Mouse (Mus musculus) midbrain, embryonic 16.5 days (tissue): ENCODE measurements around the gene Rab13. TPM values are rescaled to one million over a fixed set of nuclear protein-coding genes. Genes with fewer than 3 reads are reported as not detected.

Experiments
- ATAC-seq: fragments of 200-750 bp; cut with Nextera tagmentation; 2 replicates; pipeline ENCODE4 v1.8.0; 2017; ENCODE audit warnings: moderate TSS enrichment
- H3K27ac ChIP-seq: fragments of 300-500 bp; sonication (generic); 2 replicates; pipeline ENCODE4 v1.5.1; 2014; ENCODE audit warnings: mild to moderate bottlenecking, low read length, mixed read lengths
- H3K27me3 ChIP-seq: fragments of 300-500 bp; sonication (generic); 2 replicates; pipeline ENCODE4 v1.6.1; 2014; ENCODE audit warnings: low read depth, low read length, mixed read lengths; ENCODE audit not compliant: control insufficient read depth, insufficient read depth
- H3K36me3 ChIP-seq: fragments of 300-500 bp; sonication (generic); 2 replicates; pipeline ENCODE4 v1.6.1; 2014; ENCODE audit warnings: mild to moderate bottlenecking, low read length, moderate library complexity, mixed read lengths; ENCODE audit not compliant: control insufficient read depth, insufficient read depth
- H3K4me1 ChIP-seq: fragments of 300-500 bp; sonication (generic); 2 replicates; pipeline ENCODE4 v1.6.1; 2014; ENCODE audit warnings: mild to moderate bottlenecking, low read length, mixed read lengths; ENCODE audit not compliant: control insufficient read depth, insufficient read depth
- H3K4me2 ChIP-seq: fragments of 300-500 bp; sonication (generic); 2 replicates; pipeline ENCODE4 v1.6.1; 2014; ENCODE audit warnings: mild to moderate bottlenecking, low read length, mixed read lengths
- H3K4me3 ChIP-seq: fragments of 300-500 bp; sonication (generic); 2 replicates; pipeline ENCODE4 v1.5.1; 2014; ENCODE audit warnings: low read depth, mild to moderate bottlenecking, low read length, moderate library complexity, mixed read lengths
- H3K9ac ChIP-seq: fragments of 300-500 bp; sonication (generic); 2 replicates; pipeline ENCODE4 v1.6.1; 2014; ENCODE audit warnings: low read depth, low read length, mixed read lengths
- H3K9me3 ChIP-seq: fragments of 300-500 bp; sonication (generic); replicated peaks from 2 replicates; pipeline ENCODE4 v1.6.1; 2014; ENCODE audit warnings: mild to moderate bottlenecking, low read length, mixed read lengths; ENCODE audit not compliant: control insufficient read depth, poor library complexity, severe bottlenecking
- WGBS: fragments of 180-500 bp; shearing (Covaris S2); extraction: QIAGEN DNeasy Blood & Tissue Kit; methylation state at CpG from one replicate; pipeline ENCODE4 v1.1.7; 2014; 5-methylcytosine and 5-hydroxymethylcytosine counted together
- polyA plus RNA-seq: library from polyadenylated mRNA; unstranded; fragments of >200 nt; fragmentation: Nextera tagmentation; extraction: Ambion mirVana; gene quantifications from 2 replicates; pipeline ENCODE4 v1.2.1, GENCODE M21; 2015

The Rab13 gene
- polyA plus RNA-seq, 1 experiment from 2014 or later, result 19.6 TPM

DNA sequence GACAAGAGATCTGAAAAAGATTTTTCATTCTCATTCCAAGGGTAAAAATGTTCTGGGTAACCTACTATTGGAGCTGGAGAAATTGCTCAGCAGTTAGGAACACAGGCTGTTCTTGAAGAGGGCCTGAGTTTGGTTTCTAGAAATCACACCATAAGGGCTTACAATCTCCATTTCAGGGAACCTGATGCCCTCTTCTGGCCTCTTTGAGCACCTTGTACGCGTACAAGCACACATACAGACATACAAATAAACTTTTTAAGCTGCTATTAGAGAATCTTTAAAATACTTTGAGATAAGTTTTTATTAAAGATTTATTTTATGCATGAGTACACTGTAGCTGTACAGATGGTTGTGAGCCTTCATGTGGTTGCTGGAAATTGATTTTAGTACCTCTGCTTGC, 8.9 kb upstream of the Rab13 start:
- WGBS, result 97% methylated on average over 2 of the region's 2 CpGs

GRCm38 (mm10) chr3:90208662-90209061, 4.8 kb upstream of the Rab13 start:
- peaks cover 23% of the 10 kb centered on the region; the same call in 1 of the 2 replicates for H3K36me3 ChIP-seq
- no peak overlapping the region for H3K4me3 ChIP-seq
- no peak for ATAC-seq
- peaks cover 14% of the 10 kb centered on the region for H3K4me1 ChIP-seq
- no peaks in the 10 kb centered on the region for H3K9me3 ChIP-seq
- no peak overlapping the region for H3K4me2 ChIP-seq
- 92% methylated on average over 2 of the region's 2 CpGs for WGBS
- H3K27me3 ChIP-seq, result no peaks in the 10 kb centered on the region
- no peak overlapping the region for H3K27ac ChIP-seq
- no peak overlapping the region for H3K9ac ChIP-seq

More for the DNA sequence above, 8.9 kb upstream of the Rab13 start:
- H3K4me3 ChIP-seq, result no peak overlapping the region
- H3K4me1 ChIP-seq, result no peaks in the 10 kb centered on the region
- no peak for ATAC-seq
- H3K4me2 ChIP-seq, result no peak overlapping the region
- H3K9ac ChIP-seq, result no peak overlapping the region
- peaks cover 15% of the 10 kb centered on the region; the same call in 1 of the 2 replicates for H3K36me3 ChIP-seq
- no peak overlapping the region for H3K27ac ChIP-seq
- H3K9me3 ChIP-seq, result no peaks in the 10 kb centered on the region
- H3K27me3 ChIP-seq, result no peaks in the 10 kb centered on the region

DNA sequence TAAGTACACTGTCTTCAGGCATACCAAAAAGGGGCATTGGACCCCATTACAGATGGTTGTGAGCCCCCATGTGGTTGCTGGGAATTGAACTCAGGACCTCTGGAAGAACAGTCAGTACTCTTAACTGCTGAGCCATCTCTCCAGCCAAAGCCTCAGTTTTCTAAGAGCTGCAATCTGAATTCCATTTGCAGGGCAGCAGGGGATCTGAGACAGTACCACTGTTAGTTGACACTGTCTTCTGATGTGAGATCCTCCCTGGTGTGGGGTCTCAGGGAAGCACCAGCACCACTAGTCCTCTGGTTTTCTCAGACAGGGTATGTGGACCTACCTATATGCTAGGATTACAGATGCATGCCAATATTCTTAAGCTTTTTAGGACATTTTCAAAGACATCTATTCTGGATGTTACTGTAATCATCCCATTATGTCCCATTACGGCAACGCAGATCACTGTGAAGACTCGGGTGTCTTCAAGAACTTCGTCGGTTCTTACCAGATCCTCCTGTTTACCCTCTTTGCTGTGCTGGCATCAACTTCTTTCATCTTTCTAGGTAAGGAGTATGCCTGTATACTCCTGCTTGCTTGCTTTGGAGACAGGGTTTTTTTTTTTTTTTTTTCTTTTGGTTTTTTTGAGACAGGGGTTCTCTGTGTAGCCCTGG, 3.5 kb upstream of the Rab13 start:
- peaks cover 23% of the 10 kb centered on the region; the same call in 1 of the 2 replicates for H3K36me3 ChIP-seq
- H3K27me3 ChIP-seq, result no peaks in the 10 kb centered on the region
- H3K9ac ChIP-seq, result no peak overlapping the region
- no peaks in the 10 kb centered on the region for H3K9me3 ChIP-seq
- H3K4me3 ChIP-seq, result no peak overlapping the region
- peaks cover 19% of the 10 kb centered on the region for H3K4me1 ChIP-seq
- 92% methylated on average over 5 of the region's 5 CpGs for WGBS
- ATAC-seq, result no peak
- no peak overlapping the region for H3K27ac ChIP-seq
- no peak overlapping the region for H3K4me2 ChIP-seq

GRCm38 (mm10) chr3:90211475-90212398, 1.8 kb upstream of the Rab13 start:
- H3K4me3 ChIP-seq, result peak overlapping the region; percentile 61; the same call in 1 of the 2 replicates
- peaks cover 19% of the 10 kb centered on the region for H3K4me1 ChIP-seq
- H3K27ac ChIP-seq, result no peak overlapping the region
- no peaks in the 10 kb centered on the region for H3K27me3 ChIP-seq
- 83% methylated on average over 13 of the region's 13 CpGs for WGBS
- ATAC-seq, result no peak
- H3K9me3 ChIP-seq, result no peaks in the 10 kb centered on the region
- H3K4me2 ChIP-seq, result peak overlapping the region; percentile 89
- H3K9ac ChIP-seq, result no peak overlapping the region
- peaks cover 23% of the 10 kb centered on the region; the same call in 1 of the 2 replicates for H3K36me3 ChIP-seq

- peaks cover 20% of the 10 kb centered on the region; the same call in 1 of the 2 replicates for H3K36me3 ChIP-seq
- H3K27ac ChIP-seq, result no peak overlapping the region
- H3K9me3 ChIP-seq, result no peaks in the 10 kb centered on the region
- peak overlapping the region; percentile 89 for H3K4me2 ChIP-seq
- H3K27me3 ChIP-seq, result no peaks in the 10 kb centered on the region
- ATAC-seq, result no peak
- 14% methylated on average over 5 of the region's 5 CpGs for WGBS
- H3K4me3 ChIP-seq, result peak overlapping the region; percentile 61
- H3K4me1 ChIP-seq, result peaks cover 19% of the 10 kb centered on the region
- H3K9ac ChIP-seq, result peak overlapping the region; percentile 89
These were observed 772 bp upstream of the Rab13 start for GRCm38 (mm10) chr3:90212723-90213122.

GRCm38 (mm10) chr3:90213956-90214684, 625 bp downstream of the Rab13 start:
- Histone ChIP-seq H3K27ac (peak overlapping the region; percentile 88), H3K4me1 (peaks cover 19% of the 10 kb centered on the region), H3K36me3 (peaks cover 9% of the 10 kb centered on the region; the same call in 1 of the 2 replicates), H3K9me3 (no peaks in the 10 kb centered on the region), H3K4me3 (peak overlapping the region; percentile 61), H3K9ac (peak overlapping the region; percentile 55), H3K27me3 (no peaks in the 10 kb centered on the region), H3K4me2 (peak overlapping the region; percentile 89)
- ATAC-seq, result peak; percentile 75
- 11% methylated on average over 12 of the region's 12 CpGs for WGBS

GRCm38 (mm10) chr3:90215825-90216380, 2.4 kb downstream of the Rab13 start:
- H3K36me3 ChIP-seq, result 0 out of 2 replicates have a peak, but pooled peaks cover 2% of the 10 kb centered on the region
- no peak overlapping the region for H3K4me2 ChIP-seq
- H3K27ac ChIP-seq, result no peak overlapping the region
- H3K4me3 ChIP-seq, result no peak overlapping the region
- no peaks in the 10 kb centered on the region for H3K9me3 ChIP-seq
- no peaks in the 10 kb centered on the region for H3K27me3 ChIP-seq
- ATAC-seq, result no peak
- 27% methylated on average over 1 of the region's 1 CpGs for WGBS
- H3K4me1 ChIP-seq, result peaks cover 26% of the 10 kb centered on the region
- H3K9ac ChIP-seq, result no peak overlapping the region

GRCm38 (mm10) chr3:90220088-90220487, 6.6 kb downstream of the Rab13 start:
- ATAC-seq, result no peak
- H3K36me3 ChIP-seq, result no peaks in the 10 kb centered on the region
- H3K9me3 ChIP-seq, result no peaks in the 10 kb centered on the region
- WGBS, result 14% methylated on average over 6 of the region's 6 CpGs
- peak overlapping the region; percentile 51 for H3K9ac ChIP-seq
- peak overlapping the region; percentile 64 for H3K4me2 ChIP-seq
- H3K4me3 ChIP-seq, result peak overlapping the region; percentile 31
- H3K4me1 ChIP-seq, result peaks cover 8% of the 10 kb centered on the region
- H3K27ac ChIP-seq, result peak overlapping the region; percentile 59; the same call in 1 of the 2 replicates
- H3K27me3 ChIP-seq, result no peaks in the 10 kb centered on the region
